Mouse (Mus musculus): Measurements from ENCODE around the gene Spon2.

GRCm38 (mm10) chr5:33222389-33222788 is 4.1 kb upstream of the Spon2 start:
- TF ChIP-seq CTCF (IDR thresholded peaks at IDR 0.05; ENCODE audit: control insufficient read depth, insufficient read depth, insufficient replicate concordance, low read depth, low read length), result no peak
- TF ChIP-seq POLR2A (IDR thresholded peaks at IDR 0.05; ENCODE audit: control insufficient read depth, low read depth, low read length), result no peak
